Mouse (Mus musculus) frontal cortex, postnatal 10 days (tissue): Measurements from ENCODE around the gene Sema3e.

Experiments used
- DNase-seq, 2 experiments: peaks; one replicate each; pipeline ENCODE4 v3.0.0; 2022; ENCODE audit warnings: low spot score in 2 of 2, mixed read lengths in 1 of 2

The Sema3e gene

DNA sequence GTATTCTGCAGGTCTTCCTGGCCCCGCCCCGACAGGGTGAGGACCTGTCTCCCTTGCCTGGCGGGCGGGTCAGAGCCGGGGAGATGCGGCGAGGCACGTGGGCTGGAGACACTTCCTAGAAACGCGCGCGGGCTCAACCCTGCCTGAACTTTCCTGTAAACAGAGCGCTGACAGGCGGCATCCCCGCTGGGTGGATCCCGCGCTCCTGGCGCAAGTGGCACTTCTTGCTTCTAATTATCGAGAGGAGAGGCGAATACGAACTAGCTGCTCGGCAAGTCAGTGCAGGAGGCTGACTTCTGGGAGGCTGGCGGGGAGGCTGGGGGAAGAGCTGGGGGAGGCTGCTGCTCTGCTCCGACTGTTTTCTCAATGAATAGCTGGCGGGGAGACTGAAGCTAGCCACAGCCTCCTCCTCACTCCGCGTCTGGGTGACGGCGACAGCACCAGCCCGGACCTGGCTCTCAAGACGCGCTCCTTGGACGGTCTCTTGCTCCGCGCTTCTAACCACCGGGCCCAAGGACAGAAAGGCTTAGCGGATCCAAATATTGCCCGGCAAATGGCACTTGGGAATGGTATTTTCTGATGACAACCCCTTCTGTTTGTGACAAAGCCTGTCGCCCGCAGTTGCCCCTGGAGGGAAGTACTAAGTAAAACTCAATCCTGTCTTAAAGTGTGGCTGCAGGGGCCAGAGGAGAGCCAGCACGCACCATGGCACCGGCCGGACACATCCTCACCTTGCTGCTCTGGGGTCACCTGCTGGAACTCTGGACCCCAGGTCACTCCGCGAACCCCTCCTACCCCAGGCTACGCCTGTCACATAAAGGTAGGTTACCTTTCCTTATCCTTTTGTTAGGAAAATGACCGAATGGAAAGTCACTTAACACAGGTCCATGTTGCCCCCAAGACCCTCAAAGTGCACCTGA, at the start of gene Sema3e:
Gene Sema3e (plus strand): TSS at position 72 of the 920 bp plus-strand sequence.
- peak in 1 of 2 experiments; percentile 22 for DNase-seq

DNA sequence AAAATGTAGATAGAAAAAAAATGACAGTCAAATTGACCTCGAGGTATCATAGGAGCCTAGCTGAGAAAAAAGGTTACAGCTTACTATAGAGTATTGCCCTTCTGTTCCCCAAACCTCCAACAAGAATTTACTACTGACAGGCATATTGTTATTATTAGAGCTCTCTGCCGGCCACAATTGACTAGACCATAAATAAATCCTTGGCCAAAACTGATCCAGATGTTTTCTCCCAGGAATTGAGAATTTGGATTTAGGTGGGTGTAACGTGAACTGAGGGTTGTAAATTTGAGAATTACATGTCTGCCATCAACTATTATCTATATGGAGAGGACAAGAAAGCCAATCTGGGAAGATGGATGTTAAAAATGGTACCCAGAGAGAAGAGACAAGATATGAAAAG, 47.5 kb upstream of the Sema3e start:
- no peak for DNase-seq

DNA sequence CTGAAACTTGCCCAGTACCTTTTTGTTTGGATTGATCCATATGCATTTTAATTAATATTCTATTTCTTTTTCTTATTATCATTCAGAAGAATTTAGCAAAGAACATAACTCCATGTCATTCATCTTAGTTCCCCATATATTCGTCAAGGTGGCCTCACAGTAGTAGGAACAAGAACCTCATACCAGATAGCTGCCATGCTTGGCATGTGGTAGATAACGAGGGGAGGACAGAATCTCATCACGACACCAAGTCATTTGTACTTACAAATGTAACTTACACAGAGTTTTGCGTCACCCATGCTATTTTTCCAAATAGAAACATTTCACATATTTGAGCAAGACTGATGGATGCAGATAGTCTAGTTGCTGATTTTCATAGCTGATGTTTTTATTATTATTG, 45.9 kb upstream of the Sema3e start:
- no peak for DNase-seq

DNA sequence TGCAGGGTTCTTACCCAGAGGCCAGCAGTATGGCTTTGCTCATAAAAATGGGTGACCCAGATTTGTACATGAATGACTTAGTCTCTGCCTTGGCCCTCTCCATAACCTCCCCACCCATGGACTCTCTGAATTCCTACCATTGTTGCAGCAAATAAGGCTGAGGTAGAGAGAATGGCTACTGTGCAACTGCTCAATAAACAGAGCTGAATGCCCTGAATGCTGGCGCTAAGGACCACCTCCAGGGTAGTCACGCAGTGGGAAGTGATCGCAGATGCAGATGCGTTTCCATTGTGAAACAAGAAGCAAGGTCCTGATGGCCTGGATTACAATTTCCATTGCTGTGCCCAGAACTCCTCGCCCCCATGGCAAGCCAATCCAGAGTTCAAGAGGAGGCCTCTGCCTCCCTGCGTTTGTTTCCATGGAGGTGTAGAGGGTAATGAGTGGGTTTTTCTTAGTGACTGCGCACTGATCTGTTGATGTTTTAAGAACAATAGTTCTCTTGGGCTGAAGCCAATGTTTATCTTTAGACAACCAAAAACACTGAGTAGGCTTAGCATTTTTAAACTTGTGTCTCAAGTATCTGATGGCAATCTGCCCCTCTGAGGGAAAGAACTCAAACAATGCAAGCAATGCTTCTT, 42.5 kb upstream of the Sema3e start:
- no peak for DNase-seq

DNA sequence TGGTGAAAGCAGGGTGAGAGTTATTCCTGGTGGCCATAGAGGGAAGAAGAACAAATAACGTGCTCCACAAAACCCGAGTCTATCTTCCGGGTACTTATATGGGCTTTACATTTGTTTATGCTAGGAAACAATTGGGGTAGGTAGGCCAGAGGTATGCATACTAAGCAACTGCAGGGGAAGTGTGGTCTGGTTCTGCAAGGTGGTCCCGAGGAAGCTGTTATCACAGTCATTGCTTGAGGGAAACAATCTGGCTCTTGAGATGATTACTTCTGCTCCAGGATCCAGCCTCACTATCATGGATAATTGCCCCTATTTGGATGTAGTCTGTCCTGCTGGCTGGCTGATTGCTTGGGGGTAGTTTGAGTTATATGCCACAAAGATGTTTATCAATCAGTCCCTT, 41.5 kb upstream of the Sema3e start:
- DNase-seq = no peak

DNA sequence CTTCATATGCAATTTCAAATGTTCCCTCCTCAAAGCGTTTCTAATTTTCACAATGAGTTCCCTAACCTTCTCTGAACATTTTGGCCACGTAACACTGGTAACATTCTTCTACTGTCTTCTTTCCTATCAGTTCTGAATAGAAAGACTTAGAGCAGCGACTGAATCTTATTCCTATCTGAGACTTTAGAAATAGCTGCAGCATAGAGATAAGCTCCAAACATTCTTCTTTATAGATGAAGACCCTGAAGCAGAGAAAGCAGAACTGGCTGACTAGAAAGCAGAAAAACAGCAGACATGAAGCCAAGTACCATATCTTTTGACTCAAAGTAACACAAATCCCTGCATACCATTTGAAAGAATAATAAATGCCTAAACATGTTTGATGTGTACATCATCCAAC, 39.4 kb upstream of the Sema3e start:
- no peak for DNase-seq

DNA sequence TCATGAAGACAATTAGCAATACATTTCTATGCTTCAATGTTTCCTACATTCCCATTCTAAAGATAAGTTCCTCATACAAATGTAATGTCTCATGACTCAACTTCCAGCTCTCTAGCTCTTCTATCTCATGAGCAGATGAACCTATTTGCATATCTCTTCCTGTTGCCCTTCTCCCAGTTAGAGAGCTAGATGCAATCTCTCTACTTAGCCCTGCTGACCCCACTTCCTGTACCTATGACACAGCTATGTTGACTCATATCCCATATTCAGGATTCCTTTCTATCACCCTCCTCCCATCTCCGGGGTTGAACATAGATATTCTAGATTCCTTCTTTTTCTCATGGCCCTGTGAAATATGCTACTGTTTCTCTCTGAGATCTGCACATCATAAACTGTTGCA, 38.0 kb upstream of the Sema3e start:
- no peak for DNase-seq

DNA sequence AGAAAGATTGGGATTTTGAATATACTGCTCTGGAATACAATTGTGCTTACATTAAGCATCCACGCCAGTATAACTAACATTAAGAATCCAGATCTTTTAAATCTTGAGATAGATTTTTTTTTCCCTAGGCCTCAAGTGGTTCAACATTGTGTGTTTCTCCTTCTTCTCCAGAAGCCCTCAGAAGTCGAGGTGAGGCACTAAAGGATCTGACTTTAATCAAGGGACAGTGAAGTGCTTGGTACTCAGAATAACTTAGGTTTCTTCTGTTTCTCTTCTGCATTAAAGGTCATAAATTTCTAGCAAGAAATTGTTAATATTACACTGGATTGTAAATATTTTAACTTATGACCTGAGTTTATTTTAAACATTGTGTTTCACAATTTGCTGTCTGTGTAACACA, 37.1 kb upstream of the Sema3e start:
- DNase-seq = no peak

DNA sequence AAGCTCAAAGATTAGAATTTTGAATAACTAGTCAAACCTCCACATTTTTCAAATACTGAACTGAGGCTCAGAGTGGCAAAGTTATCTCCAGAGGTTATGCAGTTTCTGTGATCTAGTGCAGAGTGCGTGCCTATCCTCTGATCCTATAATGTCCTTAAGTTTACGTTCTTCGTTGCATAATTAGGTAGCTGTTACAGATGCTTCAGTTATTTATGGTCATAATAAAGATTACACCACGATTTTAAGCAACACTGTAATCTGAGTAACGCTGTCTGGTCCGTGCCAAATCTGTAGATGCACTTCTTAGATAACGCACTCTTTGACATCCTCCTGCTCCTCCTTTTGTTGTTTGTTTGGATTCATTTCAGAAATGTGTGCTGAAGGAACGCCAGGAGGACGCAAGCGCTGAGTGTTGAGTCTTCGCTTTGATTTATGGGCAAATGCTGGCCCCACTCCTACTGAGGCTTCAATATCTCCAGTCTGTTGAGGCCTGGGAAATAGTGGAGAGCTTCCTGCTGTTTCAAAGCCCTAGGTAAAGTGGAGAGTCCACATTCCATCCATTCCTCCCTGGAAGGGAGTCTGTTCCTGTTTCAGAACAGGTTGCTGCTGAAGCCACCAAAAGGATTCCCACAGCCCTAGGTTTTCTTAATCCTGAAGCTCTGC, 32.2 kb upstream of the Sema3e start:
- no peak for DNase-seq

DNA sequence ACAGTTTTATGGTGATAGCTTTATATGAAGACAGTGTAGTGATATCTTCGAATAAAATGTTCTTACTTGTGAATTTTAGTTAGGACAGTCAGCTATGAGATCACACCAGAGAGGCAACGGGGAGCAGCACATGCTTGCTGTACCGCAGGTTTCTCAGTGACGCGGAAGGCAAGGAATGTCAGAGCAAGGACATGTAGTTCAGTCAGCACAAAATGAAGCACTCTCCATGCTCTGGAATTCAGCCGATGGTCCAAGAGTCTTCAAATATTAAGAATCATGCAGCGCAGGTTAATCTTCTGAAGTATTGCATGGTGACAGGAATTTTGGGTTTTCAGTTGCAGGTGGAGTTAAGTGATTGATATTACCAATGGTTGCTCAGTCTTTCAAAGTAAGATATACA, 3.3 kb downstream of the Sema3e start:
- DNase-seq = no peak

DNA sequence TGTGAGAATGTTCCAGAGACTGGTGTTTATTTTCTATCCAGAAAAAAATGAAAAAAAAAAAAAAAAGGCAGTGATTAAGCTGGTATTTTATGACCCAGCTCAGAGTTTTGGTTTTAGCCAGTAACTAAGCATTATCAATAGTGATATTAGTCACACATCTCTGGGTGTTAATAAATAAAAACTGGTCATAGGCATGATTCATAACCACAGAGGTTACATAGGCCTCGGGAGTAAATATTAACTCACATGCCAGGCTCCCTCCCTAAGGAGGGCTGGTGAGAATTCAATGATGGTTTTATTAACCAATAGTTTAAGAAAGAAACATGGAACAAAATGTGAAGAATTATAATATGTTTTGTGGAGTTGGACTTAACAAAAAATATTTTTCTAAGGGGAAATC, 5.7 kb downstream of the Sema3e start:
- no peak for DNase-seq

DNA sequence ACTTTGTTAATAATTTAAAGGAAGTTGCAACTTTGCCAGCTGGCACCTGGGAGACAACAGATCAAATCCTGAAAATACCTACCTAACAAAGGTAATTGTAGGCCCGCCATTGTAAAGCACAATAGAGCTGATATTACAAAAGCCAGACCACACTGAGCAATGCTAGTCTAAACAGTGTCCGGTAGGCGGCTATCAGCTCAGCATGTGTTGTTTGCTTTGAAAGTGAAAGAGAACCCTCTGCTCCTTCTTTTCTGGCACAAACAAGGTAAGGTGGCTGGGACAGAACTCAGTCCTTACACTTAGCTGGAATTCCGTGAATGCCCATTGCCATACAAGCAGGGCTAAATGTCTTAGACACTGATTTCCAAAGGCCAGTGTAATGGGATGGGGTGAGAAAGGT, 7.0 kb downstream of the Sema3e start:
- DNase-seq = no peak

DNA sequence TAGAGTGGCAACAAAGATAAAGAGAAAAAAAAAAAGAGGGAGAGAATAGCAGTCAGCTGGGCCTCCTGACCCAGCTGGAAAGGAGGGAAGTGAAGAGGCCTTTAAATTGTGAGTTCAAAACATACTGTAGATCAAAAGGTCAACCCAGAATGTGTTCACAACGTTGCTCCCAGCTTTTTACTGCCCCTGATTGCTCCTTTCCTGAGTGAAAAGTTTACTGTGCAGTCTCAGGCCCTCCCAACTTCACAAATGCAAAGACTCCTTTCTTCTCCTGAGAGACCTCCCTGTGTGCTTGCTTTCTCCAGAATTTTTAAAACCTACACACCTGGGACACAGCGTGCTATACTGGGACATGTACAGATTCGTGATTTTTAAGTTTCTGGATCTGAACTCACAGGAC, 8.2 kb downstream of the Sema3e start:
- no peak for DNase-seq

DNA sequence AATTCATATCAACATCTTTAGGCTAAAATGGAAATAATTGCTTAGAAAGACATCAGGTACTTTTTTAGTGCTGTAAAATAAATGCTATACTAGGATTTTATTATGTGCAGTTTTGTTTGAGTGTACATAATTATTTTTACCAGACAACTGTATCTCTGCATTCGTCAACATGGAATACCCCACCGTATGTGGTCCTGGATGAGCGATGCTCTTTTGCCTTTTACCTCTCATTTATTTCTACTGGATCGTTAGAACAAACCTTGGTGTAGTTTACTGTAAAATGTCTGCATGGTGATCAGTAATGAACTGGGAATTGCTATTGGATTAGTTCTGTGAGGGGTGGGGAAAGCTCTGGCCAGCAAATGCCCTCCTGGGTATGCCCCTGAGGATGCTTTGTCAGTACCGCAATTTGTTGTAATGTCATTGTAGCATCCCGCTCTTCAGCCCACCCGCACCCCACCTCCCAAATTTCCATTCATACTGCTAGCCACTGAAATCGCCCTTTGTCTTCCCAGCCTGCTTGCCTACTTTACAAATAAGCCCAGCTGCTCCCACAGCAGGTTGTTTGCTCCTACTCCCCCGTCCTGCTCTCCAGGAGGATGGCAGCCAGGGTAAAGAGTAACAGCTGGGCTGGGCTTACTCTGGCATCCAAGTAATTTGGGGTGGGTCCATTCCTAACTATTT, 13.9 kb downstream of the Sema3e start:
- DNase-seq = no peak

DNA sequence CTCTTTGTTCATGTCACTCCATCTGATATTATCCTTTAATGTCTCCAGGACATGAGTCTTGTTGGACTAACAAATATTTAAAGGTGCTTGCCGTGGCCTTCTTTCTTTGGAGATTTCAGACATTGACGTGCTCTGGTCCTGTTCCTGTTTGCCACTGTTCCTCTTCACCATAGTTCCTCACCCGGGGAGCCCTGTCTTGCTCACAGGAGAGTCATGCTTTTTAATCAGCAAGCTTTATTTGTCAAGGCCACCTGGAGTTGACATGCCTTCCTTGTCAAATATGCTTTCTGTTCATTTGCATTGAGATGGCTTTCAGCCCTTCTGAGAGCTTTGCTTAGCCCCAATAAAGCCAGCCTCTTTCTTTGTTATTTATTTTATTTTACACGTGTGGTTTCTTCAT, 15.1 kb downstream of the Sema3e start:
- no peak for DNase-seq

DNA sequence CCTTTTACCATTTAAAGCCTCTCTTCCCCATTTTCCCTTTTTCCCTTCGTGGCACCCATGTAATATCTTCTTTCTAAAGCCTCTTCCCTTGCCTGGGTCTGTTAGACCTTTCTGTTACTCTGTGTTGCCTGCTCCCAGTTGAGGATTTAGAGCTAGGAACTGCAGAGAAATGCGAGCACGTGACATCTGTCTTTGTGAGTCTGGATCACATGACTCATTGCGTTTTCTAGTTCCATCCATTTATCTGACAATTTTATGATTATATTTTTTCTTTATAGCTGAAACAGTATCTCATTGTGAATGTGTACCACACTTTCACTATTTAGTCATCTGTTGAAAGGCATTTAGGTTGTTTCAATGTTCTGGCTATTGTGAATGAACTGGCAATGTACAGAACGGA, 18.0 kb downstream of the Sema3e start:
- DNase-seq = no peak

DNA sequence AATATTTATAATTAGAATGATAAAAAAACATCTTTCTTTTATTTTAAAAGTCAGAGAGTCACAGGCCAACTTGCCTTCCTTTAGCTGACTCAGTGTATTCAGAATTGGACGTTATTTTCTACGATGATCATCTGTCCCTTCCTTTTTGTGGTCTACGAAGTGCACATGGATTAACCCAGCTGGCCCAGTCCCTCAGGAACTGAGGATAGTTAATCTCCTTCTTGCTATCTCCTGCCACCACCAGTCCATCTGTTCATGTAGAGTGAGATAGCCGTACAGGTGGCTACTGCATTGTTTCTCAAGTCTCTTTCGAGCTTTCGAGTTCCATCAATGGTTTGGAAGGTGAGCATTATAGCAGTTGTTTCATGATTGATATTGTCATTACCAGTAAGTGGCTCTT, 18.9 kb downstream of the Sema3e start:
- no peak for DNase-seq

DNA sequence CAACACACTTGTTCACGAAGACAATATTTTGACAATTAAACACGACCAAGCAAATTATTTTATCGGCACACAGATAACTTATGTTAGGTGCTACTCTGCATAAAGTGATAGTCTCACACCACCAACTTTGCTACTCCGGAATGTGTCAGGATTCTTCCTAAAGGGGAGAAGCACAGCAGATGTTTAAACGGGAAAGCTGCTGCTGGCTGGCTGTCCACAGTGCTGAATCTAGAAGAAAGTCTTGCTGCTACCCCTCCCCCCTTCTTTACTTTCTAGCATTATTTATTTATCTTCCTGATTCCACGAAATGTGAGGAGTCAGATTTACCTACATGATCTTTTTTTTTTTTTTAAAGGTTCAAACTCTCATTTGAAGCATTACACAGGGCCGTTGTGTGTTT, 23.6 kb downstream of the Sema3e start:
- no peak for DNase-seq

DNA sequence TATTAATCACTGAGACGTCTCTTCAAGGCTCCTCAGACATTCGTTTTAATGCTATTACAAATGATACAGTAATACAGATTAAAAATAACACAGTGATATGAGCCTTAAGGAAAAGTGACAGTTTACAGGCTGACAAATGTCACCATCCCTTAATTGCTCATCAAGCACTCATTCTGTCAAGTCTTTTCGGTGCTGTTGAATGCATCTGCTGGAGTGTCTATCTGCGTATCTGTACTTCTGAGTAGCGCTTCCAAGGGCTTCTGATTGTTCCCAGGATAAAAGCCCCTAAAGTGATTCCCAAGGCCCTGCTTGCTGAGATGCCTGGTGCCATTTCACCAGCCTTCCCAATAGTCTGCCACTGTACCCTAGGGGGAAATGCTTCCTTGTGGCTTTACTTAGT, 29.4 kb downstream of the Sema3e start:
- DNase-seq = no peak

DNA sequence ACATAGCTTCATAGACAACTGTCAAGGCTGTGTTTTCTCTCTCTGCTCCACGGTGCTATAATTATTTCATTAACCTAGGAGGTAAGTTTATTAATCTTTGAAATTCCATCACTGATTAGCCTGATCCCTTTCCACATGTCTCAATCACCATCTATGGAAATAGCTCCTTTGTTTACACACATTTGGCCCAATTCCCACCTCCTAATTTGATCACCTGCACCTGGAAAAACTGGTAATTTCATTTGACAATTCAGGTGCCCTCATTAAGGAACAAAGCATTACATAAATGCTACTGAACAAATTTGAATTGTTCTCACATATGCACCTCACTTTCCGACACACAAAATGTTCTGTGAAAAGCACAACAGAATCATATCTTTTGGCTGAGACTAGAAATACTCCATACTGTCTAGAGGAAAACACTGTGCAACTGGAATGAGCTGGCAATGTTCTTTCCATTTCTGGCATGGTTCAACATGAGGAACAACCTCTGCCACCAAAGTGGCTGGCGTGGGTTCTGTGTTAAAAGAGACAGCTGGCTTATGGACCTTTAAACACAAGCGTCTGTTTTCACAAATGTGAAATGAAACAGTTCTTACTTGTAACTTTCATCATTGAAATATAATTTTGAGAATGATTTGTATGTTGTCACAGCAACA, 34.9 kb downstream of the Sema3e start:
- DNase-seq = no peak

DNA sequence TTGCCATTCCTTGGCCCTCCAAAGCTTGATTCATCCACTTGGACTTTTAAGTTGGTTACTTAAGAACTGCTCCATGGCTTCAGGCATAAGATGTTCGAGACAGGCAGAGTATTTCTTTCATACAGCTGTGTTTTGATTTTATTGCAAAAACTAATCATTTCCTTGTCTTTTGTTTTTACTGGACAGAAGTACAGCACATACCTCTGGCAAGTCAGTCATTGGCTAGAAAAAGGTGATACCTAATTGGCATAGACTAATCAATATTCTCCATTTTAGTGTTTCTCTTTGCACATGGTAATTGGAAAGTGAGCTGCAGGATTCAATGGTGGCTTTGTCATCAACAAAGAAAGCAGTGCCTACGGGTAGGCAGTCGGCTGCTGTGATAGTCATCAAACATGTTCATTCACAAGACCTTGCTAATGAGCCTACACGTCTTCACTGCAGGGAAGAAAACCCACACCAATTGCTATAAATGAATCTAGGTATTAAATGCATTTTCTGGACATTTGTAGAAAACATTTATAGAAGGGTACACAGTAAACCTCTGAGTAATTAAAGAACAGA, 37.9 kb downstream of the Sema3e start:
- no peak for DNase-seq
